Mouse (Mus musculus) megakaryocyte-erythroid progenitor cell, adult 5-6 weeks (primary cell): Measurements from ENCODE around the gene Ccm2. TPM values are rescaled to one million over a fixed set of nuclear protein-coding genes. Genes with fewer than 3 reads are reported as not detected.

Experiments used
- ATAC-seq: replicated peaks from 2 replicates; pipeline ENCODE4 v1.8.0; 2016; ENCODE audit warnings: mild to moderate bottlenecking, inconsistent platforms; ENCODE audit not compliant: severe bottlenecking, poor library complexity, low FRiP score, low TSS enrichment
- total RNA-seq, 2 experiments: library from RNA; stranded (forward) in 1 of 2; stranded (reverse) in 1 of 2; fragments of 200-1000, 215-1000 nt in 1 of 2; fragments of >200 nt in 1 of 2; fragmentation: Nextera tagmentation in 1 of 2; gene quantifications; 2 replicates each; pipeline ENCODE4 v1.2.3; 2014 to 2017

The Ccm2 gene
- total RNA-seq, 2 experiments from 2014 or later: 26.8 to 45.8 TPM

GRCm38 (mm10) chr11:6598191-6598889, 51.7 kb downstream of the Ccm2 start:
- ATAC-seq: no peak

GRCm38 (mm10) chr11:6599011-6599681, 52.5 kb downstream of the Ccm2 start:
- ATAC-seq: peak; percentile 13; the same call in 1 of the 2 replicates

- ATAC-seq: no peak
Observed at GRCm38 (mm10) chr11:6599831-6600230, 53.1 kb downstream of the Ccm2 start.

GRCm38 (mm10) chr11:6600284-6600944, 53.7 kb downstream of the Ccm2 start:
- no peak for ATAC-seq

GRCm38 (mm10) chr11:6601649-6602480, 55.2 kb downstream of the Ccm2 start:
- ATAC-seq: no peak

GRCm38 (mm10) chr11:6602662-6603061, 56.0 kb downstream of the Ccm2 start:
- ATAC-seq: no peak

GRCm38 (mm10) chr11:6603224-6603623, 56.5 kb downstream of the Ccm2 start:
- no peak for ATAC-seq

GRCm38 (mm10) chr11:6603887-6604603, 57.4 kb downstream of the Ccm2 start:
- peak; percentile 44 for ATAC-seq

GRCm38 (mm10) chr11:6604604-6604936, 57.9 kb downstream of the Ccm2 start:
- ATAC-seq: no peak

GRCm38 (mm10) chr11:6605021-6605481, 58.4 kb downstream of the Ccm2 start:
- no peak for ATAC-seq

- ATAC-seq: 0 out of 2 replicates have a peak, but pooled peaks have one; percentile 19
Observed at GRCm38 (mm10) chr11:6605491-6606399, 59.1 kb downstream of the Ccm2 start, which contains the start of gene Nacad. TSS of gene Nacad (minus strand) at chr11:6606053.

GRCm38 (mm10) chr11:6615250-6616205, 68.8 kb downstream of the Ccm2 start:
- ATAC-seq: peak; percentile 28

- ATAC-seq: no peak
Observed at GRCm38 (mm10) chr11:6623704-6624103, 77.0 kb downstream of the Ccm2 start.

- ATAC-seq: peak; percentile 45
Observed at GRCm38 (mm10) chr11:6624619-6625382, 78.1 kb downstream of the Ccm2 start.

- peak; percentile 83 for ATAC-seq
Observed at GRCm38 (mm10) chr11:6625478-6626387, 79.0 kb downstream of the Ccm2 start, which contains the start of gene Tbrg4. TSS of gene Tbrg4 (minus strand) at chr11:6626067.
